Mouse (Mus musculus) ovary, adult 2 months (tissue): ENCODE results near the gene Vmn2r77. TPM values are rescaled to one million over a fixed set of nuclear protein-coding genes. Genes with fewer than 3 reads are reported as not detected.

Experiments
- polyA plus RNA-seq: library from polyadenylated mRNA; depleted of rRNA; stranded (reverse); fragments of >200 nt; gene quantifications from 2 replicates; pipeline ENCODE4 v1.2.3, GENCODE M21; 2012; rRNA removed

Vmn2r77 gene
- polyA plus RNA-seq = not detected in 2 replicates

DNA sequence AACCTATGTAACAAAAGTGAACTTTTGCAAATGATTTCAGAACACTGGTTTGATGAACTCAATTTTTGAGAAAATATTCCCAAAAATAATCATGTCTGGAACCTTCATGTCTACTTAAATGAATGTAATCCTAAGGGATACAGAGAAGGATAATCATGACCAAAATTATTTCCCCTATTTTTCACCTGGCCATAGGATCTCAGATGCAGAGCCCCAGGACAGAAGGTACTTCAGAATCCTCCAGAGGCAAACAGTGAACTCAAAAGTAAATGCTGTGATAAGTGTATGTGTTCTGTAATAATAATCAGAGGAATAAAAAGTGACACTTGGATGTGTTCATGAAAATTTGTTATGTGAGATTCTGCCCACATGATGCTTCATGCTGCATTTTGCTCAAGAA, at the start of gene Vmn2r77:
Vmn2r77 (plus strand) TSS at position 301 of the 400 bp plus-strand sequence.

DNA sequence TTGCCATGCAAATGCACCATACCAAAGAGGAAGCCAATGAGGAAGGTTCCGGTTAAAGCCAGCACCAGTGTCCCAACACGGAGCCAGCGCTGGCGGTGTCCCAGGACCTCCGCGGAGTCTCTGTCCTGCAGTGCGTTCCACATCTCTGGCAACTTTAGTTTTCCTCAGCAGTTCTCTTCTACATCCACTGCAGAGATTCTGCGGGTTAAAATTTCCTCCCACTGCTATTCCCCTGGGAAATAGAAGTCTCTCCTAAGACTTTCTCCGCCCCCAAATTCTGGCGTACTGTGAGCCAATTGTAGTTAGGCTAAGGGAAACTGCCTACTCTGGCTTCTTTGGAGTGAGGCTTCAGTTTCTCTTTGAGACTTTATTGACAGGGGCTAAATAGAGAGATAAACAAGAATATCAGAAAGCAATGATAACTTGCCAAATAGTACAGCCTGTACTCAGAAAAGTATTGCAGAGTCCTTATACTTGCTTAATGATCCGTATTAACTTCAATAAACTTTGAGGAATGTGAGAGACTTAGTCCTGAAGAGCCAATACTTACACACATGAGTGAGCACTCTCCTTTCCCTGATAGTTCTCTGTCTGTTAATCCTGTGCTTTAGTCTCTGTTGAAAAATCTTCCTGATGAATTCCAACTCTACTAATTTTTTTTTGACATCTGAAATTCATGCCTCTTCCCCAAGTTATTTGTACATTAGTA, 19.1 kb upstream of the Vmn2r77 start, which contains the start of gene Folh1:
Folh1 (minus strand) TSS at position 327 of the 709 bp plus-strand sequence.

Other genes with a start within 250 kb of the Vmn2r77 start
- gene Olfr295, start 211.2 kb upstream of the Vmn2r77 start, polyA plus RNA-seq = not detected in 2 replicates
- not detected in 2 replicates for gene Olfr294, start 178.4 kb upstream of the Vmn2r77 start, polyA plus RNA-seq
- gene Olfr293, start 146.0 kb upstream of the Vmn2r77 start, polyA plus RNA-seq = not detected in 2 replicates
- gene Olfr292, start 106.7 kb upstream of the Vmn2r77 start, polyA plus RNA-seq = not detected in 2 replicates
- 0.09 and 0.44 TPM in 2 replicates for gene Folh1, start 19.1 kb upstream of the Vmn2r77 start, polyA plus RNA-seq
- not detected in 2 replicates for gene Vmn2r78, start 120.1 kb downstream of the Vmn2r77 start, polyA plus RNA-seq
- not detected in 2 replicates for gene Vmn2r79, start 201.1 kb downstream of the Vmn2r77 start, polyA plus RNA-seq